Mouse (Mus musculus): ENCODE results near the gene Adamts4. TPM values are rescaled to one million over a fixed set of nuclear protein-coding genes. Genes with fewer than 3 reads are reported as not detected.

Adamts4 gene
- polyA plus RNA-seq, 3 experiments from 2014 or later = 0.09 TPM; not detected in 2

DNA sequence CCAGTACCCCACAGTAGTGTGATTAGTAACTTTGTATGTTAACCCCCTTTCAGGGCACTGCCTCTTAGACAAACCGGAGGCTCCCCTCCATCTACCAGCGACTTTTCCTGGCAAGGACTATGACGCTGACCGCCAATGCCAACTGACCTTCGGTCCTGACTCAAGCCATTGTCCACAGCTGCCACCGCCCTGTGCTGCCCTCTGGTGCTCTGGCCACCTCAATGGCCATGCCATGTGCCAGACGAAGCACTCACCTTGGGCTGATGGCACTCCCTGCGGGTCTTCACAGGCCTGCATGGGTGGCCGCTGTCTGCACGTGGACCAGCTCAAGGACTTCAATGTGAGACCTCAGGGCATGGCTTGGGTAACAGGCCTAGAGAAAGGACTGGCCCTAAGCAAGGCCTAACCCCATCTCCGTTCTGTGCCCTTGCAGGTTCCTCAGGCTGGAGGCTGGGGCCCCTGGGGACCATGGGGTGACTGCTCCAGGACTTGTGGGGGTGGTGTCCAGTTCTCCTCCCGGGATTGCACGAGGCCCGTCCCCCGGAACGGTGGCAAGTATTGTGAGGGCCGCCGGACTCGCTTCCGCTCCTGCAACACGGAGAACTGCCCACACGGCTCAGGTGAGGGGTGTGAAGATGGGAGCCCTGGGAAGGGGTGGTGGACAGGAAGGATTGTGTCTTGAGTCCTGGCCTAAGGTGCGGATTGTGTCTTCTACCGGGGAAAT lies 6.0 kb downstream of the Adamts4 start:
- no peak for ATAC-seq

DNA sequence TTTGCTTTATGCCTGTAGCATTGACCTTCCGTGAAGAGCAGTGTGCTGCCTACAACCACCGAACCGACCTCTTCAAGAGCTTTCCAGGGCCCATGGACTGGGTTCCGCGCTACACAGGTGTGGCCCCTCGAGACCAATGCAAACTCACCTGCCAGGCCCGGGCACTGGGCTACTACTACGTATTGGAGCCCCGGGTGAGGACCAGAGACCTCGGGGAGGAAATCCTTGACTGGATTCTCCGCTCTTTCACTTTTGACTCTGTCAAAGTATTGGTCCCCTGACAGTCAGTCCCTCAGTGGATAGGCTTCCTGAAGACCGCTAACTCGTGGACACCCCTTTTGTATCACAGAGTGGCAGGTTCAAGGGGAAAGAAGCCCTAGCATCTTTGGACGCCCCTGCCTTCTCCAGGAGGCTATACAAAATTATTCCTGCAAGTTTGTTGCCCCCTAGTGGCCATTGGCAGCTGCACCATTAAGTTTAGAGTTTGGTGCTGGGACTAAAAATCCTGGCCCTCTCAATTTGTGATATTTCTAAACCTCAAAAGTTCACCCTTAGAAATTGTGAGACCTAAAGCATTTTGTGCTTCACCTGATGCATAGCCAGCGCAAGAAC lies 6.8 kb downstream of the Adamts4 start:
- peak; percentile 73 for ATAC-seq

DNA sequence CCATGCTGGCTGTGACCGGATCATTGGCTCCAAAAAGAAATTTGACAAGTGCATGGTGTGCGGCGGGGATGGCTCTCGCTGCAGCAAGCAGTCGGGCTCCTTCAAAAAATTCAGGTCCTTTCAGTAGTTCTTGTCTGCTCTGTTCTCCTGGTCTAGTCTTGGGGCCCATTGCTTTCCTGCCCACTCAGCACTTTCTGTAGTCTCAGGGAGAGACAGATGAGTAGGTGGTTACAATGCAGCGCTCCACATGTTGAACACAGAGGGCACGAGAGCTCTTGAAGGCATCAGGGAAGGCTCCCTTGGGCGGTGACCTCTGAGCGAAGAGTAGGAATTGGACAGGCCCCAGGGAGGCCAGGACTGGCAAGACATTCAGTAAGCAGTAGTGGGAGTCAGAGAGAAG lies 7.6 kb downstream of the Adamts4 start:
- ATAC-seq = no peak

DNA sequence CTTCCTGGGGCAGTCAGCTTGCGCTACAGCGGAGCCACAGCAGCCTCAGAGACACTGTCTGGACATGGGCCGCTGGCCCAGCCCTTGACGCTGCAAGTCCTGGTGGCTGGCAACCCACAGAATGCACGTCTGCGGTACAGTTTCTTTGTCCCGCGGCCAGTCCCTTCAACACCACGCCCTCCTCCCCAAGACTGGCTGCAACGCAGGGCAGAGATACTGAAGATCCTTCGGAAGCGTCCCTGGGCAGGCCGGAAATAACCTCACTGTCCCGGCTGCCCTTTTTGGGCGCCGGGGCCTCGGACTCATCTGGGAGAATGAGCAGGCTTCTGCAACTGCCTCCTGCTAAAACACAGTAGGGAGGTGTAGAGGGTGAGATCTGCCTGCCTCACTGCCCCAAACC lies 8.7 kb downstream of the Adamts4 start:
- ATAC-seq = no peak

DNA sequence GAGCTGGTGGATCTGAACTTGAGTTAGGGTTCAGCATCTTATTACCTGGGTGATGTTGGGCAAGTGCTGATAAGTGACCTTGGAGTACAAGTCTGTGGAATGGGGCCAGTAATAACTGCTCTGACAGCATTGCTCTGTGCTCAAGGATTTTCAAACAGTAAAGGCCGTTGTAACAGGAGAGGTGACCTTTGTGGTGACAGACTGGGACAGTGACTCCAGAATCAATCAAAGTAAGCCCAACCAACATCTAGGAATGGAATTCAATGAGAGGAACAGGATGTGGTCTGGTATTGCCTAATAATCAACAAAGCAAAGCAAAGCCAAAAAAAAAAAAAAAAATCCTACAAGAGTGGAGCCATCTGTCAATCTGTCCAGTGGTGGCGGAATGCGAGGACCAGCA lies 10.1 kb downstream of the Adamts4 start:
- ATAC-seq = no peak

DNA sequence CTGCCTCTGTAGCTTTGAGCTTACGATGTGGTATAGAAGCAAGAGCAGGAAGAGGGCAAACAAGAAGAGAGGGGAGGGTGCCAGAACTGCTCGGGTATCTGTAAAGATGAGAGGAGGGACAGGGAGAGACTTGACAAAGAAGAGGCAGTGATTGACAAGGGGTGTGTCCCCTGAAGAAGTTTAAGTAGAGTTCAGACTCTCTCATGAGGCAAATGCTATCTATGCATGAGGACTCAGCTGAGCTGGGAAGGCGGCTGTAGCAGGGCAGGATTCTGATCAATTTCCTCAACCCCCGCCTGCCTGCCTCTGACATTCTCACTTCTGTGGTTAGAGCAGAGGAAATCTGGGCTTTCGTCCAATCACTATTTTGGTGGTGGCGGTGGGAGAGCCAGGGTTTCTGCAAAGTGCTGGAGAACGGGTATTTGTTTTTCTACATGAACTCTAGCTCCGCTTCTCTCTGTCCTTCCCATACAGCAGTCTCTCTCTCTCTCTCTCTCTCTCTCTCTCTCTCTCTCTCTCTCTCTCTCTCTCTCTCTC lies 12.4 kb downstream of the Adamts4 start:
- peak; percentile 63 for ATAC-seq

DNA sequence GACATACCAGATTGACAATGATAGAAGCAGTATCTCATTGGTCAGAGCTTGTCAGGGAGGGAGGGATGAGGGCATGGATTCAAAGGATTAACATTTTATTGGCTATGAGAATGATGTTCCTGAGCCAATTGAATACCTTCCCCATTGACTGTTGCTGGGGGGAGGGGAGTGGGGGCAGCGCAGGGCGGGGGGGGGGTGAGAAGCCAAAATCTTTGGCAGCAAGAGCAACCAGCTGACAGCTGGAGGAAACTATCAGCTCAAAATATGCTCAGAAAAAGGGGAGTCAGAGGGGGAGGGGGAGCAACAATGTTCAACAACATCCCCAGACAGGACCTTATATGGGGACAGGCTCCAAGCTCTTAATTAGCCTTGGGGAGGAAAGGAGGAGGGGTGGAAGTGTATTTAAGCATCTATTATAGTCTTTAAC lies 13.0 kb downstream of the Adamts4 start:
- no peak for ATAC-seq

DNA sequence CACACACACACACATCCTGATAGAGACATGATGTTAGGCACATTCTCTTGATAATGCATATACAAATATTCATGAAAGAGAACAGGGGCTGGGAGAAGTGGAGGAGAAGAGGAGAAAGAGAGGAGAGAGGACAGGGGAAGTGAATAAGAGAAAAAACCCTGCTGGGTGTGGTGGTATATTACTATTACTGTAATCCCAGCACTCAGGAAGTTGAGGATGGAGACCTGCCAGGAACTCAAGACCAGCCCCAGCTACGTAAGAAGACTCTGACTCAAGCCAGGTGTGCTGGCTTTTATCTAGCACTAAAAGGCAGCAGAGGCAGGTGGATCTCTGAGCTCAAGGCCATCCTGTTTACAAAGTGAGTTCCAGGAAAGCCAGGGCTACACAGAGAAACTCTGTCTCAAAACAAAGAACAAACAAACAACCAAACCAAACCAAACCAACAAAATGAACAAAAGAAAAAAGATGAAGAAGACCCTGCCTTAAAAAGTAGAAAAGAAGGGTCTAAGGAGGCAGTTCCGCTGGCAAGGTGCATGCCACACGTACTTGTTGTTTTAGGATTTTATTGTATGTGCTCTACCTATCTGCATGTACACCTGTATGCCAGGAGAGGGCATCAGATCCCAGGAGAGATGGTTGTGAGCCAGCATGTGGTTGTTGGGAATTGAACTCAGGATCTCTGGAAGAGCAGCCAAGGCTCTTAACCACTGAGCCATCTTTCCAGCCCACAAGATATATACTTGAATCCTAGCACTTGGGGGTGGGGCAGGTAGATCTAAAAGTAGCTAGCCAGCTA lies 13.6 kb downstream of the Adamts4 start:
- ATAC-seq = no peak

DNA sequence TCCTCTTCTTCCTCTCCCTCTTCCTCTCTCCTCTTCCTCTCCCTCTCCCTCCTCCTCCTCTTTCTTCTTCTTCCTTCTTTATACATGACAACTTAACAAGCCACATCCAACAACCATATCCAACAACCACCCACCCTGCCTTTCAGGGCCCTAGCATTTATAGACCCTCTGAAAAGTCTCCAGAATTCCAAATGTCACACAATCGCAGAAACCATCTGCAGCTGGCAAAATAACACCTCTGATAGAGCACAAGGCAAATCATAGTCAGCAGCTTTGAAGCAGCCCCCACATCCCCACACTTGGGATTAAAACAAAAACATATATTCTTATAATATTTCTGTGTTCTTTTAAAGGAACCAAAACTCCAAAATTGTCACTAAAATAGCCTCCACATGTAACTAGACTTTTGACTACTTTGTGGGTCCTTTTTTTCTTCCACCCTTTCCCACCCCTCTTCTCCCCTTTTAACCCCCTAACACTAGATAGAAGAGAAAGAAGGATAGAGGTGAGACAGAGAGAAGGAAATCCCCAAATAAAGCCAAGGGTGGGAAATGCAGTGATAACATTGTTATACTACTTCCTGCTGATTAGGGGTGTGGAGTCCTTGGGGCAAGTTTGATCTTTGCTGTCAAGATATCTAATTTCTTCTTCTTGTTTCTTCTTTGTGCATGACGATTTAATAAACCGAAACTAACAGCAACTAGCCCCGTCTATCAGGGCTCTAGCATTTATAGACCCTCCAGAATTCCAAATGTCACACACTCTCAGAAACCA lies 15.9 kb downstream of the Adamts4 start:
- no peak for ATAC-seq

DNA sequence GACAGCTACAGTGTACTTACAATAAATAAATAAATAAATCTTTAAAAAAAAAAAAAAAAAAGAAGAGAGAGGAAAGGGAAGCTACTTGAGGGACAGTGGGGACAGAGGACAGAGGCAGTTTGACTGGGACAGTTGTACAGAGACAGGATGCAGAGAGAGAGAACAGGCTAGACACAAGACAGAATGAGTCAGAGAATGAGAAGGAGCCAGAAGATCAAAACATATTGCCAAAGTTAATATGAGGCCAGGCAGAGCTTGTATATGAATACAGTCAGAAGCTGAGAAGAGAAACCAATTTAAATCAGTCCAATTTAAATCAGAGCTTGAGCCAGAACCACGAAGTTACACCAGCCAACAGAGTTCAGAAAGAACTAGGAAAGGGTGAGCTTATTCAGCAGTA lies 18.1 kb downstream of the Adamts4 start:
- ATAC-seq = no peak

DNA sequence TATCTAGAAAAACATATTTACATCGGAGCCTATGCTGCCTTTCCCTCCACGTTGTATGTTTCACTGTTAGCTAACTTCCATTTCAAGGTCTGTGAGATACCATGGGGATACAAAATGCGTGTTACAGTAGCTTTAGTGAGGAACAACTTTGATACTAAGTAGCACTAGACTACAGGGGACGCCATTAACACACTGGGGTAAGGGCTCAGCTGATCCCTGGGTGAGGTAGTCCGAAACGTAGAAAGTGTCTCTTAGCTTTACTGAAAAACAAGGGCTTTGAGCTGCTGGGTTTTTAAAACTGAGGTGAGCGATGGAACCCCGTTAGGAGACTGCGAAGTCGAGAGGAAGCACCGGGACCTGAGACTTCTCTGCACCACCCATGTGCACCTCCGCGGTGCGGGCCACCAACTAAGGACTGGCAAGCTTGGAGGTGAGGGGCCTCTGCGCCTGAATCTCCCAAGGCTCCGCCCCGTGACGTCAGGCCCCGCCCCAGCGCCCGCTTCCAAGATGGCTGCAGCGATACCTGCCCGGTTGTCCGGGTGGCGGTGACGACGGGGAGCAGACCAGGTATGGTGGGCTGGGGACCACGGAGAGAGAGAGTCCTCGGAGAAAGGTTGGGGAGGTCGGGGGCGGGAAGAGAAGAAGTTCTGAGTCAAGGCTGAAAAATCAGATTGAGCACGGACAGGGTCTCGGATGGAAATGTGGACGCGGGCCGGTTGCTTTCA lies 19.8 kb downstream of the Adamts4 start, which contains the start of gene B4galt3:
TSS of gene B4galt3 (plus strand) at position 481 of the 725 bp plus-strand sequence.
- ATAC-seq = peak; percentile 99

DNA sequence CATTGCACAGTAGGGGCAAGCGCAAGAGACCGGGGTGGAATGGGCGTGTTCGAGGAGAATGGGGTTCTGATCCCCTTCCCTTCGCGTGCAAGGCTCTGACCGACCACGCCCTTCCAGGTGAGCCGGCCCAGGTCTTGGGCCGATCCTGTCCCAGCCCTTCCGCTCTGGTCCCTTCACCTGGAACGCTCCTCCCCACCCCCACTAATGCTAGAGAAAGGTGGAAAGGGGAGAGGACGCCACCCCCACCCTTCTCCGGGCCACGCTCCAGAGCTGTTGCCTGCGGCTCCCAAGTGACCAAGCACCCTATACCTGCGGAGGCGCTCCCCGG lies 20.3 kb downstream of the Adamts4 start:
- ATAC-seq = peak; percentile 10

DNA sequence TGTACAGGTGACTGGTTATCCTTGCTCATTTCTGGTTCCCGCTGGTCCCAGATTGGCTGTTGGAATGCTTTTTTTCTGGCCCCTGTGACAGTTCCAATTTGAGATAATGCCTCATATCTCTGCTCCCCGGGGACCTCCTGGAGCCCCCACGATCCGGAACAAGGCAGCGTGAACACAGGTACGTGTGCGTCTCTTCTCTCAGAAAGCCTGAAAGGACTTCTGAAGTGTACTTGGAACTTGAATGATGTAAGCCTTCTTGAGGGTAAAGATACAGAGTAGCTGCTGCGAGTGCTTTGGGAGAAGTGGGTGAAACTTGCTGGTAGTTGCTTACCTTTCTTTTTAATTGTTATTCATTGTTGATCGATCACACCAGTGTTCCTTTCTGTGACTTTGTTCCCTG lies 21.0 kb downstream of the Adamts4 start:
- ATAC-seq = no peak

DNA sequence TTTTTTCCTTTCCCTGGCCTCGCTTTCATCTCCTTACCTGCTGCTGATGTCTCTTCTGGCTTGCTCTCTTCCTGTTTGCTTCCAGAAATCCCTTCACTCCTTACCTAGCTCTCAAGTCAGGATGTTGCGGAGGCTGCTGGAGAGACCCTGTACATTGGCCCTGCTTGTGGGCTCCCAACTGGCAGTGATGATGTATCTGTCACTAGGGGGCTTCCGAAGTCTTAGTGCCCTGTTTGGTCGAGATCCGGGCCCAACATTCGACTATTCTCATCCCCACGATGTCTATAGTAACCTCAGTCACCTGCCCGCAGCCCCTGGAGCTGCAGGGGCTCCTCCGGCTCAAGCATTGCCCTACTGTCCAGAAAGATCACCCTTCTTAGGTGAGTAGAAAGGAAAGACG lies 21.4 kb downstream of the Adamts4 start:
- ATAC-seq = no peak

DNA sequence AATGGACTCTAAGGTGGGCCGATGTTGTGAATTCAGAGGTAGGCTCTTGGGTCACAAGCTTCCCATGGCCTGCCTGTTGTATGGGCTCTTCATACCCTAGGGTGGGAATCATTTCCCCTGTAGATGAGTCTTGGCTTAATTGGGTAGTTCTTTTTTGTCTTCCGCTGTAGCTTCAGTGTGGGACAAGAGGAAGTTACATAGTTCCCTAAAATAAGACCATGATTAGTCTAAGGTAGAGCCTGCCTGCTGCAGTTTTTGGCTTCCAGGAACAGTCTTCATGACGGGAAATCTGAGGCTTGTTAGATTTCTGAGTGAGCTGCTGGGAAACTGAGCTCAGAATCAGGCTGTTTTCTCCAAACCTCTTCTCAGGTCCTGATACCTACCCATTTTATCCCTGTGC lies 21.9 kb downstream of the Adamts4 start:
- ATAC-seq = no peak

DNA sequence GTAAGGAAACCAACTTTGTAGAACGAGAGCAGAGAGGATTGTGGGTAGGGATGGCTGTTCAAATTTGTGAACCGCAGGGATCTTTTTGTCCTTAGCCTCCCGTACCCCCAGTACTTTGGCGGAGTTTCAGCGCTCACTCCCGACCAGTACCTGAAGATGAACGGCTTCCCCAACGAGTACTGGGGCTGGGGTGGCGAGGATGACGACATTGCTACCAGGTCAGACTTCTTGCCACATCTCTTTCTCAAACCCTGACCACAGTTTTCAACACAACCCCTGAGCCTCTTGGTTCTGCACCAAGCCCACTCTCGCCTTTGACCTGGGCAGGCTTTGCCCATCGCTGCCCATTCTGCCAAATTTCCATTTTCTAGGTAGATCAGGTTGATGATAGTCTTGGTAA lies 23.9 kb downstream of the Adamts4 start:
- no peak for ATAC-seq

DNA sequence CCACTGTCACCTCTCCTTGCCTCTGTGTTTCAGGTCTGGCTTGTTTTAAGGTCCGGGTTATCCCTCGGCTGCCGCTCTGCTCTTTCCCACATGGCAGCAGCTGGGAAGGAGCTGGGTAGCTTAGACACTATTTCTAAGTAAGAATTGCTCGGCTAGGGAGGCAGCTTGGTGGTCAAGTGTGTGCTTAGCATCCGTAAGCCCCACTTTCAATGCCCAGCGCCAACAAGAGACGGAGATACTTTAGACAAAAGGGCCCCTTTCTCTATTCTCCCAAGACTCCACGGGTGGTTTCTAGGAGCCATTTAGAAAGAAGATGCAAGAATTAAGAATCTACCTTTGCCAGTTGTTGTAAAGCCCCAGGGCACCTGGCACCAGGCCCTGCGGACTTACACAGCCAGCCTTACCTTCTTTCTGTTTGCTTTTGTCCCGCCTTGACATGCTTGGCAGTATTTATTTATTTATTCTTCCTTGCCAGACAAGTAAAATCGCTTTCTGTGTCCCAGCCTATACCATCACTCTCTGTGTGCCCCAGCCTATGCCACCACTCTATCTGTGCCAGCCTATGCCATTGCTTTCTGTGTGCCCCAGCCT lies 25.0 kb downstream of the Adamts4 start:
- ATAC-seq = no peak

DNA sequence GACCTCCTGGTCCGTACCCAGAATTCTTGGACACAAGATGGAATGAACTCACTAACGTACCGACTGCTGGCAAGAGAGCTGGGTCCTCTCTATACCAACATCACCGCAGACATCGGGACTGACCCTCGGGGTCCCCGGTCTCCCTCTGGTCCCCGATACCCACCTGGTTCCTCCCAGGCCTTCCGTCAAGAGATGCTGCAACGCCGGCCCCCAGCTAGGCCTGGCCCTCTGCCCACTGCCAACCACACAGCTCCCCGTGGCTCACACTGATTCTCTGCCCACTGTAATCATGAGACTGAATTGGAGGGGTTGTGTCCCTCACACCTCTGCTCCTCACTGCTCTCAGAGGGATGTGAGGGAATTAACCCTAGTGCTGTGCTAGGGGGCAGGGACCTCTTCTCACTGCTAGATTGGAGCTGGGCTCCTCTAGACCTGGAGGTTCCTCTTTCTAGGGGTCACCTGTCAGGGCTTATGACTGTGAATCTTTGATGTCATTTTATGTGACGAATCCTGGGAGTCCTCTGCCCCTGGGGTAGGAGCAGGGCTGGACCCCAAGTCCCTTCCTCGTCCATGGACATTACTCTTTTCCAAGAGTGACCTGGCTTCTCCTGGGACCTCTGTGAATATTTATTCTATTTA lies 26.0 kb downstream of the Adamts4 start:
- no peak for ATAC-seq

DNA sequence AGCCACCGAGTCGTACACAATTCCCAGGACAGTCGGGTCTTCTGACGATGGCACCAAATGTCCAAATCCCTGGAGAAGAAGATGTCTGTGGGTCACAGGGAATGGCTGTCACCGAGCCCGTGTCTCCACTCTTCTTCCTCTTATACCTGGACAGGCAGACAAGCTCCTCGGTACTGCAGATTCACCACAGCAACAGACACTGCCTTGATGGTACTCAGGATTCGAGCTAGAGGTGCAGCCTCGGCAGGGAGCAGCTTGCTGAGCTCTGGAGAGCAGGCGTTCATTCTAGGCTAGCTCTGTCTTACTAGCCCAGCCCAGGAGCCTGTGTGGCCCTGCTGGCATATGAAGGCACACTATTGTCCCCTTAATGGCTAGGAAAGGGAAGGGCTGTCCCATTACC lies 27.5 kb downstream of the Adamts4 start:
- no peak for ATAC-seq

DNA sequence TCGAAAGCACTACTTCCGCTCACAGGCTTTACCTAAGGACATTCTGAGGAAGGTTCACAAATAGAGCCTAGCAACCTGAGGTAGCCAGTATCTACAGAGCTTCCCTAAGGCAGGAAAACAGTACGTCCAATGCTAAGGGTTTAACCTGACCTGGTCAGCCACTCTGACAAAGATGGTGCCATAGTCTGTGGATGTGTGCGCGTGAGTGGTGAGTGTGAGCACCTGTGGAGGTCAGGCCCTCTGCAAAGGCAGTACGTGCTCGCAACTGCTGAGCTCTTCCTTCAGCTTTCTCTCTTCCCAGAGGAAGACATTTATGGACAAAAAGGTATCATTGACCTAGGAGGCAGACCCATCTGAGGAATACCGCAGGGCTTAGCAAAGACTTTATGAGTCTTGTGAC lies 28.2 kb downstream of the Adamts4 start:
- ATAC-seq = no peak

Data from inflammation-experienced regulatory T-cells, adult 6 months (primary cell).